Mouse (Mus musculus) macrophage (primary cell): ENCODE measurements at regions not wholly inside any gene's neighbourhood (a gene's known extent, or its start where the extent isn't known, plus 50 kb on each side); places are given as distances from the start of the nearest gene placed in this dataset.
"Not testable (repeated sequence)": the region's sequence is repeated elsewhere in the genome, so short reads cannot be mapped to it uniquely, and the experiment has no call there.

Experiments used
- H3K27ac ChIP-seq: fragments of 350-480 bp; formaldehyde crosslinking; 2 replicates; pipeline ENCODE4 v1.9.0; 2021
- H3K36me3 ChIP-seq: fragments of 350-480 bp; formaldehyde crosslinking; 2 replicates; pipeline ENCODE4 v1.9.0; 2021; ENCODE audit errors: inconsistent target
- H3K4me3 ChIP-seq: fragments of 350-480 bp; formaldehyde crosslinking; 2 replicates; pipeline ENCODE4 v1.9.0; 2021; ENCODE audit errors: inconsistent target
- H3K79me2 ChIP-seq: fragments of 350-480 bp; formaldehyde crosslinking; 2 replicates; pipeline ENCODE4 v1.9.0; 2021; ENCODE audit errors: inconsistent target
- WGBS: methylation state at CpG from one replicate; pipeline ENCODE4 v1.1.7; 2026; ENCODE audit warnings: inconsistent platforms; ENCODE audit not compliant: missing documents; 5-methylcytosine and 5-hydroxymethylcytosine counted together

- H3K4me3 ChIP-seq: no peak overlapping the region
- WGBS: 67% methylated on average over 15 of the region's 15 CpGs
- no peaks in the 10 kb centered on the region for H3K79me2 ChIP-seq
- no peaks in the 10 kb centered on the region for H3K36me3 ChIP-seq
- H3K27ac ChIP-seq: no peak overlapping the region
These were observed 182.9 kb upstream of the Rpl38 start for GRCm38 (mm10) chr11:114485429-114485828.

GRCm38 (mm10) chr11:114484668-114484953, 183.7 kb upstream of the Rpl38 start:
- Histone ChIP-seq H3K27ac (no peak overlapping the region), H3K79me2 (no peaks in the 10 kb centered on the region), H3K4me3 (no peak overlapping the region), H3K36me3 (no peaks in the 10 kb centered on the region)
- WGBS: 93% methylated on average over 4 of the region's 4 CpGs

- H3K4me3 ChIP-seq: no peak overlapping the region
- WGBS: 74% methylated on average over 11 of the region's 12 CpGs
- no peaks in the 10 kb centered on the region for H3K79me2 ChIP-seq
- no peak overlapping the region for H3K27ac ChIP-seq
- no peaks in the 10 kb centered on the region for H3K36me3 ChIP-seq
These were observed 184.3 kb upstream of the Rpl38 start for GRCm38 (mm10) chr11:114483823-114484667.

- H3K27ac ChIP-seq, H3K79me2 ChIP-seq, H3K4me3 ChIP-seq, H3K36me3 ChIP-seq: not testable (repeated sequence)
- 86% methylated on average over 6 of the region's 7 CpGs for WGBS
These were observed 185.0 kb upstream of the Rpl38 start for GRCm38 (mm10) chr11:114483350-114483749.

GRCm38 (mm10) chr11:114482070-114482469, 186.3 kb upstream of the Rpl38 start:
- no peaks in the 10 kb centered on the region for H3K36me3 ChIP-seq
- no peak overlapping the region for H3K4me3 ChIP-seq
- no peaks in the 10 kb centered on the region for H3K79me2 ChIP-seq
- no peak overlapping the region for H3K27ac ChIP-seq
- 51% methylated on average over 10 of the region's 10 CpGs for WGBS

GRCm38 (mm10) chr11:114481037-114481436, 187.3 kb upstream of the Rpl38 start:
- H3K36me3 ChIP-seq: no peaks in the 10 kb centered on the region
- 80% methylated on average over 7 of the region's 7 CpGs for WGBS
- H3K4me3 ChIP-seq: no peak overlapping the region
- no peaks in the 10 kb centered on the region for H3K79me2 ChIP-seq
- no peak overlapping the region for H3K27ac ChIP-seq

DNA sequence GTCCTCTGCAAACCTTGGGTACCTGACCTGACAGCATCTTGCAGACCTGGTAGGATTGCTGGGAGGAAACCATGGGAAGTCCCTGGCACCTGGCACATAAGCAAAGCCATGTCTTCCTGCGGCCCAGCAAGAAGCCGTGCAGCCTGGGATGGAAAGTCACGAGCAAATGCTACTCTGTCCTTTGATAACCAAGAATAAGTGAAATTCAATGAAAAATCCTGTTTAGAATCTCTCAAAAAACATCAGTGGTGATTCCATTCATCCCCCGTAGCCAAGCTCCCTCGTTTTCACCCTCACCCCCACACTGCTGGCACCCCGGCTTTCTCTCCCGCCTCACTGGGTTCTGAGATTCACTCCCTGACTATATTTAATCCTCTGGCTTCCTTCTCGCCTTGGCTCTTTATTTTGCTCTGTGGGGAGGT, 188.2 kb upstream of the Rpl38 start:
- WGBS: 87% methylated on average over 8 of the region's 8 CpGs
- no peaks in the 10 kb centered on the region for H3K79me2 ChIP-seq
- H3K36me3 ChIP-seq: no peaks in the 10 kb centered on the region
- H3K27ac ChIP-seq: no peak overlapping the region
- H3K4me3 ChIP-seq: no peak overlapping the region

DNA sequence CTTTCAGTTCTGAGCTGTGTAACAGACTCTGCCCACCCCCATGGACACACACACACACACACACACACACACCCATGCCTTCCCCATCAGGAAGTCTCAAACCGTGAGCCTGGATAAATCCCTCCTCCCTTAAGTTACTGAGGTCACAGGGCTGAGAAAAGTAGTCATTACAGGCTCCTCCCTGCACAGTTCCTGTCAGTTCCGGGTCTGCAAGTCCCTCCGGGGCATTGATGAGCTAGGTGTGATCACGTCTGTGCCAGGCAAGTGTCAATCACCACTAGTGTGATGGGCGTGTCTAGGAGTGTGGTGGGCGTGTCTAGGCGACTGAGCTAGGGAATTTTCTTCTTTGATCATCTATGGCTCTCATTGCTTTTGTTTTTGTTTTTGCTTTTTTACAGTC, 189.6 kb upstream of the Rpl38 start:
- Histone ChIP-seq H3K36me3 (no peaks in the 10 kb centered on the region), H3K27ac (no peak overlapping the region), H3K4me3 (no peak overlapping the region), H3K79me2 (no peaks in the 10 kb centered on the region)
- WGBS: 31% methylated on average over 7 of the region's 7 CpGs

DNA sequence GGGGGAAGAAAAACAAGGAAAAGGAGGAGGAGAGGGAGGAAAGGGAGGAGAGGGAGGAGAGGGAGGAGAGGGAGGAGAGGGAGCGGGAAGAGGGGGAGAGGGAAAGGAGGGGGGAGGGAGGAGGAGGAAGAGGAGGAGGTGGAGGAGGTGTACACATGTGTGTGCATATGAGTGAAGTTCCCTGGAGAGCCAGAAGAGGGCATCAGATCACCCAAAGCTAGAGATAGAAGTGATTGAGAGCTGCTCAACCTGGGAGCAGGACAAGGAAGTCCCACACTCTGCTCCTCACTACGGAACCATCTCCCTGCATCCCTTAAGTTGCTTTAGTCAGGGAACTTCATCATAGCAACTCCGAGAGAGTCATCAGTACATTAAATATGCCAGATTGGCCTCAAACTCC, 191.0 kb upstream of the Rpl38 start:
- H3K79me2 ChIP-seq: no peaks in the 10 kb centered on the region
- no peak overlapping the region for H3K4me3 ChIP-seq
- no peaks in the 10 kb centered on the region for H3K36me3 ChIP-seq
- H3K27ac ChIP-seq: no peak overlapping the region
- 77% methylated on average over 3 of the region's 3 CpGs for WGBS

GRCm38 (mm10) chr11:114472501-114473260, 195.6 kb upstream of the Rpl38 start:
- Histone ChIP-seq H3K36me3 (no peaks in the 10 kb centered on the region), H3K79me2 (no peaks in the 10 kb centered on the region), H3K27ac (no peak overlapping the region), H3K4me3 (no peak overlapping the region)
- 52% methylated on average over 22 of the region's 22 CpGs for WGBS

DNA sequence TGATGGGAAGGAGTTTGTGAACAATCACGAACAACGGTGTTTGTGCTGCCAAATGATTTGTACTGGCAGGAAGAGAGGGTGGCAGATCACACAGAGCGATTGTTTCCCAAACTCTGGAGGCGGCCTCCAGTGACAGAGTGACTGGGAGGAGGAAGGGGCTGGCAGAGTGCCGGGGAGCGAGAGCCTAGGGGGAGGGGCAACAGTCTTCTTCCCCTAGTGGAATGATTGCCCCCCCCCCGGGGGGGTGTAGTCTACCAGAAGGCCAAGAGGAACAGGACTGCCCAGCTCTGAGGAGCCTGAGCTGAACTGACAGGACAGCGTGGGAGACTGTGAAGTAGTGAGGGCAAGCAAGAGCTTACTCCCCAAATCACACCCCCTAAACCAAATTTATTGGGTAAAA, 199.9 kb upstream of the Rpl38 start:
- Histone ChIP-seq H3K36me3 (no peaks in the 10 kb centered on the region), H3K79me2 (no peaks in the 10 kb centered on the region), H3K27ac (no peak overlapping the region), H3K4me3 (no peak overlapping the region)
- 2% methylated on average over 8 of the region's 8 CpGs for WGBS

DNA sequence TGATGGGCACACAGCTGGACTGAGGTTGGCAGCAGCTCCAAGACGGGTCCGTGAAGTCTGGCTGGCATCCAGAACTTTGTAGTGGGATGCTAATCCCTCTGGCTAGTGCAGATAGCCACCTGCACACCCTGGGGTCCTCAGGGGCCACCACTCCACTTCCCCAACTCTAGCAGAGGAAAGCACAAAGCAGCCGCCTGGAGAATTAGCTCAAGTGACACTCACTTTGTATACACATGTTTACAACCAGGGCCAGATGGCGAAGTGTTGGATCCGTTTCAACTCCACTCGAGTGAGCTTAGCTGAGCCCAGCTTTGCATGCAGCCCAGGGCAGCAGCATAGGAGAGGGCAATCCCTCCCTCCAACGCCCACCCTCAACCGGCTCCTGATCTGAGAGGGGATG, 200.5 kb upstream of the Rpl38 start:
- H3K4me3 ChIP-seq: no peak overlapping the region
- 9% methylated on average over 8 of the region's 8 CpGs for WGBS
- no peaks in the 10 kb centered on the region for H3K79me2 ChIP-seq
- H3K27ac ChIP-seq: no peak overlapping the region
- no peaks in the 10 kb centered on the region for H3K36me3 ChIP-seq

DNA sequence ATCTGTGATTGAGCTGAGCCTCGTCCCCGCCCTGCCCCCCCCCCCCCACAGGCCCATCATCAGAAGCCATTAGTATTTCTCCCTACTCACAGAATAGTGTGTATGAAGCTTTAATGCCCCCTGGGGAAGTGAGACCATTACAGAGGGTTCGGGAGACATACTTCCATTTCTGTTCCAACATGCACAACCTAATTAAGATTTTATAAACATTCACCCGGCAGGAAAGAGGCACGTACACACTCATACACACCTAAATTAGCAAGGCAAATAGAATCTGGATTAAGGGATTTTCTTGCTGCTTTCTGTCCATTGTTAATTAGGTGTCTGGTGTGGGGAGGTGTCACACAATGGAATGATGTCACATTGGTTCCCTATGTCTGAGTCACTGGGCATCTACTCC, 202.8 kb upstream of the Rpl38 start:
- no peak overlapping the region for H3K4me3 ChIP-seq
- WGBS: 68% methylated on average over 3 of the region's 5 CpGs

GRCm38 (mm10) chr11:114462755-114463374, 205.5 kb upstream of the Rpl38 start:
- no peaks in the 10 kb centered on the region for H3K79me2 ChIP-seq
- no peak overlapping the region for H3K27ac ChIP-seq
- WGBS: 16% methylated on average over 6 of the region's 6 CpGs
- H3K36me3 ChIP-seq: no peaks in the 10 kb centered on the region
- H3K4me3 ChIP-seq: no peak overlapping the region

More for the DNA sequence above, 202.8 kb upstream of the Rpl38 start:
- Histone ChIP-seq H3K27ac (no peak overlapping the region), H3K79me2 (no peaks in the 10 kb centered on the region), H3K36me3 (no peaks in the 10 kb centered on the region)

GRCm38 (mm10) chr11:114454876-114455330, 213.4 kb upstream of the Rpl38 start:
- 79% methylated on average over 12 of the region's 12 CpGs for WGBS
- H3K27ac ChIP-seq: no peak overlapping the region
- no peaks in the 10 kb centered on the region for H3K36me3 ChIP-seq
- H3K79me2 ChIP-seq: no peaks in the 10 kb centered on the region
- H3K4me3 ChIP-seq: no peak overlapping the region
